Mouse (Mus musculus) midbrain, embryonic 15.5 days (tissue): ENCODE measurements around the gene Adam4. TPM values are rescaled to one million over a fixed set of nuclear protein-coding genes. Genes with fewer than 3 reads are reported as not detected.
A peak's percentile ranks its signal among the peaks of the same experiment; 100 is the strongest.
"Not testable (repeated sequence)": the region's sequence is repeated elsewhere in the genome, so short reads cannot be mapped to it uniquely, and the experiment has no call there.

Experiments
- ATAC-seq: fragments of 200-750 bp; cut with Nextera tagmentation; replicated peaks from 2 replicates; pipeline ENCODE4 v1.8.0; 2017; ENCODE audit warnings: moderate TSS enrichment
- H3K27ac ChIP-seq: fragments of 300-500 bp; sonication (generic); 2 replicates; pipeline ENCODE4 v1.5.1; 2015; ENCODE audit warnings: mild to moderate bottlenecking, inconsistent platforms
- H3K27me3 ChIP-seq: fragments of 300-500 bp; sonication (generic); replicated peaks from 2 replicates; pipeline ENCODE4 v1.6.1; 2015; ENCODE audit warnings: inconsistent platforms
- H3K36me3 ChIP-seq: fragments of 300-500 bp; sonication (generic); replicated peaks from 2 replicates; pipeline ENCODE4 v1.6.1; 2015; ENCODE audit warnings: inconsistent platforms
- H3K4me1 ChIP-seq: fragments of 300-500 bp; sonication (generic); 2 replicates; pipeline ENCODE4 v1.6.1; 2015; ENCODE audit warnings: inconsistent platforms
- H3K4me2 ChIP-seq: fragments of 300-500 bp; sonication (generic); 2 replicates; pipeline ENCODE4 v1.6.1; 2015; ENCODE audit warnings: inconsistent platforms, mild to moderate bottlenecking, moderate library complexity
- H3K4me3 ChIP-seq: fragments of 300-500 bp; sonication (generic); 2 replicates; pipeline ENCODE4 v1.5.1; 2015; ENCODE audit warnings: mild to moderate bottlenecking, inconsistent platforms
- H3K9ac ChIP-seq: fragments of 300-500 bp; sonication (generic); 2 replicates; pipeline ENCODE4 v1.6.1; 2015; ENCODE audit warnings: mild to moderate bottlenecking, inconsistent platforms
- H3K9me3 ChIP-seq: fragments of 300-500 bp; sonication (generic); 2 replicates; pipeline ENCODE4 v1.6.1; 2016; ENCODE audit warnings: inconsistent platforms
- WGBS: fragments of 180-500 bp; shearing (Covaris S2); methylation state at CpG from one replicate; pipeline ENCODE4 v1.1.7; 2015; ENCODE audit warnings: mixed read lengths; 5-methylcytosine and 5-hydroxymethylcytosine counted together
- polyA plus RNA-seq: library from polyadenylated mRNA; unstranded; fragments of >200 nt; fragmentation: Nextera tagmentation; extraction: Ambion mirVana; gene quantifications from 2 replicates; pipeline ENCODE4 v1.2.1, GENCODE M21; 2015

Gene Adam4
- 0.49 TPM in 2 replicates for polyA plus RNA-seq

DNA sequence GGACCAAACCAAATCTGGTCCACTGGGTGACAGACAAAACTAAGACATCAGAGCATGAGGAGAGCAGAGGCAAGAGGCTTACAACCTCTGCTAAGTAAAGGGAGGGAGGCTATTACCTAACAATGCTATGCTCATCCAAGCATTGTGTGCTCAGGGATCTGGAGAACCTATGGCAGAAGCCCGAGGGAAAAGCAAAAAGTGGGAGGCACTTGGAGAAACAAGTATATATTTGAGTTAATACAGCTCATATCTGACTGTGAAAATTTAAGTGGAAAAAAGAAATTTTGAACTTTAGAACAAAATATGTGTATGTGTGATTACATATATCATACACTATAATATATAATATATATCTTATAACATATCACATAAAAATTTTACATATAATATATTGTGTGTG lies at the start of gene Adam4:
Adam4 (minus strand) TSS at position 101 of the 400 bp plus-strand sequence.
- Histone ChIP-seq H3K4me3 (no peak within 1 kb of the TSS), H3K36me3 (no peaks in the 10 kb centered on the region), H3K4me2 (no peak within 1 kb of the TSS), H3K27me3 (no peaks in the 10 kb centered on the region), H3K9ac (no peak within 1 kb of the TSS), H3K4me1 (no peaks in the 10 kb centered on the region), H3K27ac (no peak within 1 kb of the TSS), H3K9me3 (0 out of 2 replicates have a peak, but pooled peaks cover 1% of the 10 kb centered on the region)
- ATAC-seq, result no peak
- 79% methylated on average over 1 of the region's 1 CpGs for WGBS

DNA sequence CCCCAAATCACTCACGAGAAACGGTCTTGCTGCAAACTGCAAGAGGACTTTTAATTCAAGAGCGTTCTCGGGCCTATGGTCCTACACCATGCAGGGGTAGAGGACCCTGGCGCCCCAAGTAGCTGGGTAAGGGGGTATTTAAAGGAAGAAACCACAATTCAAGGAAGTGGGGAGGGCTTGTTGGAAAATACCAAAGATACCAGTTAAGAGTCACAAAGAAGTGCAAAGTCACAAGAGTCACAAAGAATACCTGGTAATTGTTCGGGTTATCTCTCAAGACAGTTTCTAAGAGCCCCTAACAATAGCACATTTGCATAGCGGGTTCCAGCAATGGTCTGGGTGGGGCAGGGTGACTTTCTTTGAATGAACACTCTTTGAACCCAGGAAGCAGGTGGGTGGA lies 37.3 kb upstream of the Adam4 start:
- not testable (repeated sequence) for H3K4me3 ChIP-seq, H3K4me2 ChIP-seq, H3K9me3 ChIP-seq, H3K36me3 ChIP-seq, H3K9ac ChIP-seq, ATAC-seq, H3K4me1 ChIP-seq, H3K27me3 ChIP-seq, H3K27ac ChIP-seq
- 94% methylated on average over 7 of the region's 7 CpGs for WGBS

DNA sequence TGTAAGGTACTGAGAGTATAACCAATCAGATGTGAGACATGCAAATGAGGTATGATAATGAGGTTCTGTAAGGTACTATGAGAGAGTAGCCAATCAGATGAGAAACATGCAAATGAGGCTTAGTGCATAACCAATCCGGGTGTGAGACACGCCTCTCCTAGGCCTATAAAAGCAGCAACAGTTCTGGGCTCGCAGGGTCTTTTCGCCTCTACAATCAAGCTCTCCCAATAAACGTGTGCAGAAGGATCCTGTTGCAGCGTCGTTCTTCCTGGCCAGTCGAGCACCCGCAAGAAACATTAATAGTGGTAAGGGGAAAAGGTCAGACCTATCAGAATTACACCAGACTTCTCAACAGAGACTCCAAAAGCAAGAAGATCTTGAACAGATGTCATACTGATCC lies 17.2 kb upstream of the Adam4 start:
- 96% methylated on average over 9 of the region's 9 CpGs for WGBS
- H3K4me2 ChIP-seq, H3K4me3 ChIP-seq, H3K9ac ChIP-seq, H3K9me3 ChIP-seq, ATAC-seq, H3K36me3 ChIP-seq, H3K4me1 ChIP-seq, H3K27ac ChIP-seq, H3K27me3 ChIP-seq: not testable (repeated sequence)

DNA sequence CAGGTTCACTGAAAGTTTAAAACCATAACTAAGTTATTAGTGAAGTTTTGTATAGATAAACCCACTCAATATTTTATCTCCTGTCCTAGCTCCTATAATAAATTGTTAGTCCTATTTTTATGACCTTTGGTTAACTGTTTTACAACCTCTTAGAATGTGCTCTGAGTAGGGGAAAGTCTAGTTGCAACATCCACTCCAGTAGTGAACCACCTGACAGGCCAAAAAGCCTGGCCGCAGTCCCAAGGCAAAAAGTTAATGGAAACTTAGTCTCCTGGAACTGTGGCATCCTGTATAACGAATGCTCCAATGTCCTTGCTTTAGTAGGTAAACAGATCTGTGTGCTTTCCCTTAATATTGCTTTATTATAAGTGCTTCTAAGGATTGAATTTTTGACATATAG lies 13.0 kb upstream of the Adam4 start:
- H3K9me3 ChIP-seq, ATAC-seq, H3K27me3 ChIP-seq, H3K27ac ChIP-seq, H3K4me1 ChIP-seq, H3K4me3 ChIP-seq, H3K4me2 ChIP-seq, H3K9ac ChIP-seq, H3K36me3 ChIP-seq: not testable (repeated sequence)
- 96% methylated on average over 2 of the region's 2 CpGs for WGBS

DNA sequence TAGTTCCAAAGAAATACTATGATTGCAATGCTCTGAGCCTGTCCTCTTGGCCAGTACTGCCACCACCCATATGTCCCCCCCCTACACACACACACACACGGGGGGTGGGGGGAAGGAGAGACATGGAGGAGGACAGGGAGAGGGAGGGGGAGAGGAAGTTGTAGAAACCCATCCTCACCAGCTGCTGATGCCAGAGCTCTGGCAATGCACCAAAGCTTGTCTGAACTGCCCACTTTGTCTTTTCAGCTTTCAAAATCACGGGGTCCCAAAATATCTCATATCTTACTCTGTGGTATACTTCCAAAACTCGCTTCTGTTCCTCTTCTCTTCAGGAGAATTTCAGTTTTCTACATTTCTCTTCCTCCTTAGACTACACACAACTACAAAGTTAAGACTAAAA lies 8.5 kb downstream of the Adam4 start:
- Histone ChIP-seq H3K4me2 (no peak overlapping the region), H3K27me3 (no peaks in the 10 kb centered on the region), H3K4me1 (no peaks in the 10 kb centered on the region), H3K9ac (no peak overlapping the region), H3K36me3 (no peaks in the 10 kb centered on the region), H3K27ac (no peak overlapping the region), H3K9me3 (no peaks in the 10 kb centered on the region), H3K4me3 (no peak overlapping the region)
- 85% methylated on average over 3 of the region's 3 CpGs for WGBS
- ATAC-seq, result no peak

DNA sequence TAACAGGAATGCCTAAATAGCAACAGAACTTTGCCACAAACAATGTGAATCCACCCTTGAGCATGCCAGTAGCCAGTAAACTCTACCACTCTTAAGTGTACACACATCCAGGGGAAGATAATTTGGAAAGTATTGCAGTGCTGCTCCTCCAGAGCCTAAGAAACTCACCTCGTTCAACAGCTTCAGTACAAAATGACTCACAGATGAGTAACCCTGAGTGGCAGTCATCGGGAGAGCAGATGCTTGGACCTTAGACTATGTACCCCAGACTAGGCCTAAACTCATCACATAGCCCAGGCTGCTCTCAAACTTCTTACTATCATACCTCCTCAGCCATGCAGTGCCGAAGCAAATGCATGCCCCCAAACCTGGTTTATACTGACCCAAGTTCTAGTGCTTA lies 12.8 kb downstream of the Adam4 start:
- Histone ChIP-seq H3K4me1 (no peaks in the 10 kb centered on the region), H3K9me3 (no peaks in the 10 kb centered on the region), H3K9ac (no peak overlapping the region), H3K36me3 (no peaks in the 10 kb centered on the region), H3K27ac (no peak overlapping the region), H3K27me3 (no peaks in the 10 kb centered on the region), H3K4me2 (no peak overlapping the region), H3K4me3 (no peak overlapping the region)
- 89% methylated on average over 3 of the region's 3 CpGs for WGBS
- ATAC-seq, result no peak

DNA sequence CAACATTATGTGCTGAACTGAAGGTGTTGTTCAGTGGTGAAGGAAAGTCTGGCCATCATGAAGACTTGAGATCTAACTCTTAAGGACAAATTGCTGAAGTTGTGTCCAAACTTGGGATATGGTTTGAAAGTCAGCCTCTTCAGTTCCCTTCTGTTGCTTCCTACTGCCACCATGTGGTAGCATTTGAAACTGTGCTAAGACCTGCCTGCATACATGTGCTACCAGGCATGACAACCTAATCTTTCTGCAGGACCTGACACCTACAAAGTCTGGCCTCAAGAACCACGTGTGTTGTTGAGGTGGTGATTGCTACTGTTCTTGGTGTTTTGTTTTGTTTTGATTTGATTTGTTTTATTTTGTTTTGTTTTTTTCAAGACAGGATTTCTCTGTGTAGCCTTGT lies 19.6 kb downstream of the Adam4 start:
- Histone ChIP-seq H3K4me2 (no peak overlapping the region), H3K9me3 (no peaks in the 10 kb centered on the region), H3K36me3 (no peaks in the 10 kb centered on the region), H3K27ac (no peak overlapping the region), H3K4me1 (no peaks in the 10 kb centered on the region), H3K4me3 (no peak overlapping the region), H3K27me3 (no peaks in the 10 kb centered on the region), H3K9ac (no peak overlapping the region)
- WGBS, result 14% methylated on average over 1 of the region's 1 CpGs
- peak; percentile 67; the same call in 1 of the 2 replicates for ATAC-seq

DNA sequence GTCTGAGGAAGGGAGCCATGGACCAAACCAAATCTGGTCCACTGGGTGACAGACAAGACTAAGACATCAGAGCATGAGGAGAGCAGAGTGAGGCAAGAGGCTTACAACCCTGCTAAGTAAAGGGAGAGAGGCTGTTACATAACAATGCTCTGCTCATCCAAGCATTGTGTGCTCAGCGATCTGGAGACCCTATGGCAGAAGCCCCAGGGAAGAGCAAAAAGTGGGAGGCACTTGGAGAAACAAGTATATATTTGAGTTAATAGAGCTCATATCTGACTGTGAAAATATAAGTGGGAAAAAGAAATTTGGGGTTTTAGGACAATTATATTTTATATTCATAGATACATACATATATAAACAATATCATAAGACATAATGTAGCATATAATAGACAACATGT lies 42.4 kb downstream of the Adam4 start, which contains the start of gene Gm4787:
Gm4787 (minus strand) TSS at position 101 of the 400 bp plus-strand sequence.
- 48% methylated on average over 1 of the region's 1 CpGs for WGBS
- H3K4me3 ChIP-seq, H3K36me3 ChIP-seq, H3K4me1 ChIP-seq, H3K9me3 ChIP-seq, H3K9ac ChIP-seq, H3K27me3 ChIP-seq, H3K27ac ChIP-seq, H3K4me2 ChIP-seq, ATAC-seq: not testable (repeated sequence)

Other genes with a start within 250 kb of the Adam4 start
- gene Slc8a3, start 88.8 kb downstream of the Adam4 start, polyA plus RNA-seq, result 9.5 and 9.6 TPM in 2 replicates
- gene Gm4787, start 42.5 kb downstream of the Adam4 start, polyA plus RNA-seq, result 0.15 and 0.19 TPM in 2 replicates
- gene Cox16, start 63.2 kb upstream of the Adam4 start, polyA plus RNA-seq, result 101 and 112 TPM in 2 replicates
- 32.5 and 41.0 TPM in 2 replicates for gene Gm20498, start 111.0 kb upstream of the Adam4 start, polyA plus RNA-seq
- 40.0 and 44.4 TPM in 2 replicates for gene Synj2bp, start 111.0 kb upstream of the Adam4 start, polyA plus RNA-seq
- 0.79 and 1.3 TPM in 2 replicates for gene Adam21, start 146.5 kb upstream of the Adam4 start, polyA plus RNA-seq
- 38.5 and 40.5 TPM in 2 replicates for gene Med6, start 173.1 kb upstream of the Adam4 start, polyA plus RNA-seq
- 15.2 and 15.4 TPM in 2 replicates for gene Ttc9, start 209.3 kb upstream of the Adam4 start, polyA plus RNA-seq